Mouse (Mus musculus): ENCODE measurements around the gene Cideb.

Gene Cideb

DNA sequence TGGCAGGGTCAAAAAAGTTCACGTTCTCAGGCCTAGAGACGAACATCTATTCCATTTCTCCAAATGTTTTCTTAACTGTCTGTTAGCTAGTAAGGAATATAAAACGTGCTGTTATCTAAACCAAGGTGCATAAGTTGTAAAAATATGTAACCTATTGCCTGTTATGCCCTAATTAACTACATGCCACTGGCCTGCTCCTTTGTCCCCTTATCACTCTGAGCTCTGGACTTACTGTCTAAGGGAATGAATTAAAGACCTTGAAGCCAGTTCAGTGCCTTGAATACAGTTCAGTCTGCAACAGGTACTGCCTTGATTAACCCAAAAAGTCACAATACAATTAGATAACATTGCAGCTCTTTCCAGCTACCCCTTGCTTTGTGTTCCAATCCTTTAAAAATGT is 22.9 kb downstream of the Cideb start:
- TF ChIP-seq NANOG (IDR thresholded peaks at IDR 0.05; ENCODE audit: borderline replicate concordance, low read length): no peak
- TF ChIP-seq CTCF (conservative IDR thresholded peaks at IDR 0.05; ENCODE audit: low read length): no peak
- no peak for TF ChIP-seq POU5F1 (IDR thresholded peaks at IDR 0.05; ENCODE audit: borderline replicate concordance, low read length)

DNA sequence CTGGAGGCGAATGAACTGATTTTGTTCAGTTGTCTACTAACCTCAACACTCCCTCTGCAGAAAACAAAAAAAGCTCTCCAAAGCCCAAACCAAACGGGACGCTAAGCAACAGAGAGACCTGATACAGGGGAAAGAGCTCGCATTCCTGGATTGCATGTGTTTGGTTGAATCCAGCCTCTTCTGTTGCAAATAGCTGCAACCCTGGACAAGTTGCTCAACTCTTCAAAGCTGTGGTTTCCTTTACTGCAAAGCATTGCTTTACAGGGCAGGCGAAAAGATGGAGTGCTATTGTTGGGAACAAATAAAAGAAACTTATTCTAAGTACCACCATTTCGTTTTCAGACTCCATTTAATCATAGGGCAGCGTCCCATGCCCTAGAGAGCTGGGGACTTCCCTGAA is 23.4 kb downstream of the Cideb start:
- TF ChIP-seq POU5F1 (IDR thresholded peaks at IDR 0.05; ENCODE audit: borderline replicate concordance, low read length): no peak
- no peak for TF ChIP-seq CTCF (conservative IDR thresholded peaks at IDR 0.05; ENCODE audit: low read length)
- Histone ChIP-seq H3K27me3 (ENCODE audit: insufficient read depth, low read length) (peaks cover 30% of the 10 kb centered on the region), H3K9me3 (ENCODE audit: low read length) (no peaks in the 10 kb centered on the region), H3K4me3 (replicated peaks; ENCODE audit: low read length) (no peak overlapping the region), H3K4me1 (replicated peaks; ENCODE audit: low read depth, low read length) (peaks cover 10% of the 10 kb centered on the region), H3K36me3 (ENCODE audit: insufficient read depth, low read length) (peaks cover 15% of the 10 kb centered on the region)

More for the DNA sequence above, 22.9 kb downstream of the Cideb start:
- Histone ChIP-seq H3K36me3 (ENCODE audit: insufficient read depth, low read length) (peaks cover 20% of the 10 kb centered on the region), H3K4me3 (replicated peaks; ENCODE audit: low read length) (no peak overlapping the region), H3K4me1 (replicated peaks; ENCODE audit: low read depth, low read length) (peaks cover 11% of the 10 kb centered on the region), H3K9me3 (ENCODE audit: low read length) (no peaks in the 10 kb centered on the region), H3K27me3 (ENCODE audit: insufficient read depth, low read length) (peaks cover 25% of the 10 kb centered on the region)

DNA sequence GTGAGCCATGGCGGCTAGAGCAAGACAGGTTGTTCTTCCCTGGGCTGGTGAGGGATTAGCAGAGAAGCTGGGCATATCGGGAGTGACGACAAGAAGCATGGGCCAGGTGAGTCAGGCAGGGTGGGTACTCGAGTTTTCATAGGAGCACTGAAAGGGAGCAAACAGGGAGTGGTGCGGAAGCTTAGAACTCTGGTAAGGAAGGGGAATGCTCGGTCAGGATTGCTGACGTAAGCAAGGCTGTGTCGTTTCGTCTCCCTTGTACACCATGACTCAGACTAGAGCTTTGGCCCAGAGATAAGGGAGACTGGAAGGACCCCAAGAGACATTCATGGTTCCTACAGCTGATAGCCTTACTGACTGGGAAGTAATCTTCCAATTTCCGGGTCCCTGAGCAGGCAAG is 24.4 kb downstream of the Cideb start:
- H3K4me3 ChIP-seq (replicated peaks; ENCODE audit: low read length): no peak overlapping the region
- H3K9me3 ChIP-seq (ENCODE audit: low read length): no peaks in the 10 kb centered on the region
- peaks cover 3% of the 10 kb centered on the region; the same call in 1 of the 2 replicates for H3K4me1 ChIP-seq (replicated peaks; ENCODE audit: low read depth, low read length)
- peaks cover 31% of the 10 kb centered on the region for H3K27me3 ChIP-seq (ENCODE audit: insufficient read depth, low read length)
- peaks cover 6% of the 10 kb centered on the region for H3K36me3 ChIP-seq (ENCODE audit: insufficient read depth, low read length)
- no peak for TF ChIP-seq NANOG (IDR thresholded peaks at IDR 0.05; ENCODE audit: borderline replicate concordance, low read length)
- no peak for TF ChIP-seq POU5F1 (IDR thresholded peaks at IDR 0.05; ENCODE audit: borderline replicate concordance, low read length)
- no peak for TF ChIP-seq CTCF (conservative IDR thresholded peaks at IDR 0.05; ENCODE audit: low read length)

DNA sequence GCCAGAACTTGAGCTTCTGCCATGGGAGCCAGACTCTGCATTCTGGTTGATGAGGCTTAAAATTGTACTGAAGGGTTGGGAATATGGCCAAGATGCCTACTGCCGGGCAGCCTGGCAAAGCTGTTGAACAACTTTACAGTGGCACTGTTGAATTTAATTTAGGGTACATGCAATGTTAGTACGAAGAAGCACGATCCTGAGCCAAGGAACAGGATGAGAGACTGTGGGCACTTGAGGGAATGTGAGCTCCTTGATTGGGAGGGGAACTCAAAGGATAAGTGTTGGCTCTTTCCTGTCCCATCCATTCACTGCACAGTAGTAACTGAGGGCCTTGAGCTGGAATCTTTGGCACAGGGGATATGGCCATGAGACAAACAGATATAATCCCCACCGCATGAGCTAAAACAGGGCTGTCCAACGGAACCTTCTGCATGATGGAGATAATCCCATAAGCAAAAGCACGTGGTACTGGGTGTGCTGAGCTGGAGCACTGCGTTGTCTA is 27.7 kb downstream of the Cideb start:
- H3K4me3 ChIP-seq (replicated peaks; ENCODE audit: low read length): no peak overlapping the region
- H3K27me3 ChIP-seq (ENCODE audit: insufficient read depth, low read length): peaks cover 29% of the 10 kb centered on the region
- H3K9me3 ChIP-seq (ENCODE audit: low read length): no peaks in the 10 kb centered on the region
- H3K36me3 ChIP-seq (ENCODE audit: insufficient read depth, low read length): no peaks in the 10 kb centered on the region
- peaks cover 15% of the 10 kb centered on the region for H3K4me1 ChIP-seq (replicated peaks; ENCODE audit: low read depth, low read length)
- no peak for TF ChIP-seq POU5F1 (IDR thresholded peaks at IDR 0.05; ENCODE audit: borderline replicate concordance, low read length)

DNA sequence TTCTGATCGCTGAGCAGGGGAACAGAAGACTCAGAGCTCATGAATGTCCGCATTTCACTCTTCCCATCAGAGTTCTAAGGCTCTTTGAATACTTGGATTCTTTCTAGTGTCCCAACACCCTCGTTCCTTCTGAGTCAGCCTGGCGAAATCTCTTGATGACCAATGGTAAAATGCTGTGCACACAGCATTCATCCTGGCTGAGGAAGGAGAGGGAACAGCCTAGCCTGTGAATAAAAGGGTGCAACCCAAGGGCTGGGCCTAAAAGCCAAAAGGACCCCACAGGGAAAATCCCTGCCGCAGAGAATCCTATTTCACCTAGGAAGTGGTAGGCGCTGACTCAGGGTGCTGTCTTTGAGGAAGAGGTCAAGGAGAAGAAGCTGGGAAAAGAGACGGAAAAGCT is 28.1 kb downstream of the Cideb start:
- H3K4me1 ChIP-seq (replicated peaks; ENCODE audit: low read depth, low read length): peaks cover 19% of the 10 kb centered on the region
- peaks cover 26% of the 10 kb centered on the region for H3K27me3 ChIP-seq (ENCODE audit: insufficient read depth, low read length)
- no peaks in the 10 kb centered on the region for H3K36me3 ChIP-seq (ENCODE audit: insufficient read depth, low read length)
- H3K9me3 ChIP-seq (ENCODE audit: low read length): no peaks in the 10 kb centered on the region
- H3K4me3 ChIP-seq (replicated peaks; ENCODE audit: low read length): no peak overlapping the region
- no peak for TF ChIP-seq CTCF (conservative IDR thresholded peaks at IDR 0.05; ENCODE audit: low read length)
- TF ChIP-seq NANOG (IDR thresholded peaks at IDR 0.05; ENCODE audit: borderline replicate concordance, low read length): no peak
- no peak for TF ChIP-seq POU5F1 (IDR thresholded peaks at IDR 0.05; ENCODE audit: borderline replicate concordance, low read length)

DNA sequence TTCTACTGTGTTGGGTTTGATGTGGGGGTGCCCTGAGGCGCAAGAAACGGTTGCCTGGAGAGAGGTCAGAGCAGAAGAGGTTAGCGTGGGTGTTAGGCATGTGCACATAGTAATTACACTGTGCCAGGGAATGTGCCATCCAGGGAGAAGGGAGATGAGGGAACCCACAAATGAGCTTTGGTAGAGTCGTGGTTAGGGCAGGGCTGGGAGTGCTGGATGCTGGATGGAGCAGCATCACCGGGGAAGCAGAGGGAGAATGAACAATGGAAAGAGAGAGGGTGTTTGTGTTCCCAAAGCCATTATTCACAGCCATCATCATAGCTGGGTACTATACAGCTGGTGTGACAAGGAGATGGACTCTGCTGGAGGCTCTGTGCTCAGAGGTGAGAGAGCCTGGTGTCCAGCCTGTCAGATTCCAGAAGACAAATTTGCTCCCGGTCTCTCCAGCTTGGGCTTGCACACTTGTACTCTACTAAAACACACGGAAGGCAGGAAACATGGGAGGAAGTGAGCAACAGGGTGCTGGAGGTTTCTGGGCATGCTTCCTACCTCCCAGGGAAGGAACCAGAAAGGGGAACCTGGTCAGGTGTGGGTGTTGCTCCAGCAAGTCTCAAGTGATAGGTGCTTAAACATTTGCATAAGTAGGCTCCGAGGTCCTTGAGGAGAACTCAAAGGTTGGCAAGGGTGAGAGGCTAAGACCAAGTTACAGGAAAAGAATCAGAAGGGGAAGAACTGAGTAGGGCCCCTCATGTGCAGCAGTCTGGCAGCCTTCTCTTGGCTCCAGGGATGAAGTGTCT is 30.2 kb downstream of the Cideb start:
- Histone ChIP-seq H3K4me1 (replicated peaks; ENCODE audit: low read depth, low read length) (peaks cover 26% of the 10 kb centered on the region), H3K27me3 (ENCODE audit: insufficient read depth, low read length) (peaks cover 21% of the 10 kb centered on the region), H3K9me3 (ENCODE audit: low read length) (no peaks in the 10 kb centered on the region), H3K36me3 (ENCODE audit: insufficient read depth, low read length) (no peaks in the 10 kb centered on the region), H3K4me3 (replicated peaks; ENCODE audit: low read length) (no peak overlapping the region)
- TF ChIP-seq NANOG (IDR thresholded peaks at IDR 0.05; ENCODE audit: borderline replicate concordance, low read length) (no peak), POU5F1 (IDR thresholded peaks at IDR 0.05; ENCODE audit: borderline replicate concordance, low read length) (no peak), CTCF (conservative IDR thresholded peaks at IDR 0.05; ENCODE audit: low read length) (no peak)

DNA sequence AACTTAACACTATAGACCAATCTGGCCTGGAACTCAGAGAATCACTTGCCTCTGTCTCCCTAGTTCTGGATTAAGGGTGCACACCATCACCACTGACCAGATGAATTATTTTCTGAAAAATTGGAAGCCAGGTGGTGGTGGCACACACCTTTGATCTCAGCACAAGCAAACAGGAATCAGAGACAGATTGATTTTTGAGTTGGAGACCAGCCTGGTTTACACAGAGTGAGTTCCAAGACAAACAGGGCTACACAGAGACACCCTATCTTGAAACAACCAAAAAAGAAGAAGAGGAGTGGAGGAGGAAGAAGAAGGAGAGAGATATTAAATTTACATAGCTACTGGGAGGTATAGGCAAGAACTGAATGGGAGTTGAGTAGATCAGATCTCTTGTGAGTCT is 32.0 kb downstream of the Cideb start:
- Histone ChIP-seq H3K27me3 (ENCODE audit: insufficient read depth, low read length) (peaks cover 19% of the 10 kb centered on the region), H3K4me1 (replicated peaks; ENCODE audit: low read depth, low read length) (peaks cover 37% of the 10 kb centered on the region), H3K36me3 (ENCODE audit: insufficient read depth, low read length) (no peaks in the 10 kb centered on the region), H3K4me3 (replicated peaks; ENCODE audit: low read length) (no peak overlapping the region), H3K9me3 (ENCODE audit: low read length) (no peaks in the 10 kb centered on the region)
- no peak for TF ChIP-seq NANOG (IDR thresholded peaks at IDR 0.05; ENCODE audit: borderline replicate concordance, low read length)
- TF ChIP-seq POU5F1 (IDR thresholded peaks at IDR 0.05; ENCODE audit: borderline replicate concordance, low read length): no peak
- TF ChIP-seq CTCF (conservative IDR thresholded peaks at IDR 0.05; ENCODE audit: low read length): no peak

DNA sequence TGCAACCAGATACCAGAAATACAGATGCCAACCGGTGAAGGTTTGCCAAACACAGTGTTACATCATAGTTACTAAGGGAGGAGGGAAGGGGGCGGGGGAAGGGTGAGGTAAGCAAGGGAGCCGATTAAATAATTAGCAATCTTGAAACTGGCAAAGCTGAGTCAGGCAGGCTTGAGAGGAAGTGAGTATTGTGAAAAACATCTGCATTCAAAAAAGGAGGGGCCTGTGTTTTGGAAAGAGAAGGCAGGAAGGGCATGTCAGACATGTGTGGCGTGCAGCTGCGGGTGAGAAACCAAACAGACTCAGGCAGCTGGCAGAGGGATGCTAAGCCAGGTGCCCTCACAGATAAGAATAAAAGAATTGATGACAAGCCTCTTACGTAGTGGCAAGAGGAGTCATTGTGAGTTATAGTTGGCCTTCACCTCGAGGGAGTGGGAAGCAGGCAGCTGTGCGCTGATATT is 33.8 kb downstream of the Cideb start:
- H3K4me3 ChIP-seq (replicated peaks; ENCODE audit: low read length): no peak overlapping the region
- H3K4me1 ChIP-seq (replicated peaks; ENCODE audit: low read depth, low read length): peaks cover 55% of the 10 kb centered on the region
- no peak for TF ChIP-seq POU5F1 (IDR thresholded peaks at IDR 0.05; ENCODE audit: borderline replicate concordance, low read length)
- TF ChIP-seq CTCF (conservative IDR thresholded peaks at IDR 0.05; ENCODE audit: low read length): no peak
- TF ChIP-seq NANOG (IDR thresholded peaks at IDR 0.05; ENCODE audit: borderline replicate concordance, low read length): no peak
- no peaks in the 10 kb centered on the region for H3K9me3 ChIP-seq (ENCODE audit: low read length)
- peaks cover 15% of the 10 kb centered on the region for H3K36me3 ChIP-seq (ENCODE audit: insufficient read depth, low read length)
- peaks cover 5% of the 10 kb centered on the region; the same call in 1 of the 2 replicates for H3K27me3 ChIP-seq (ENCODE audit: insufficient read depth, low read length)
